ENCODE assay signal across 25 mouse cellular contexts in the genomic region with DNA sequence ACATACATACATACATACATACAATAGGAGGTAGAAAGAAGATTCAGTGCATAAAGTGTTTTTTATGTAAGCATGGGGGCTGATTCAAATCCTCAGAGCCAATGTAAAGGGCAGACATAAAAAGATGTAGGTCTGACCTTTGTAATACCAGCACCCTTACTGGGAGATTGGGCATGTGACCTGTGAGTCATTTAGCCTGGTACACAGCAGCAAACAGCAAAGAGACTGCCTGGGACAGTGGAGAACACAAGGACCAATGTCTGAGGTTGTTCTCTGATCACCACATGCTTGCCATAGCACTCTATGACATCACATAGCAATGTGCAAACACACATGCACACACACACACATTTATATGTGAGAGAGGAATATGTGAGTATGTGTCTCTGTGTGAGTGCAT. TPM values are rescaled to one million over a fixed set of nuclear protein-coding genes. Genes with fewer than 3 reads are reported as not detected.
DNase-seq lines count a peak whose midpoint lies in the region; ATAC-seq and TF ChIP-seq lines count a peak whose summit lies in the region.
"Had no signal": no experiment of that assay in that cellular context is flagged by ENCODE, and none has a peak within 500 bp of the region (broad histone marks: within the 10 kb centered on the region; RNA-seq: fewer than 3 reads in every experiment).

No protein-coding gene starts in this region.

- no peak overlapping the region for H3ac ChIP-seq in C2C12 (ENCODE audit: control insufficient read depth, insufficient read length, low read depth)

- peak overlapping the region; percentile 32; the same call in 1 of the 2 replicates for H3K27ac ChIP-seq in embryonic fibroblast, embryonic 13.5 days (ENCODE audit: insufficient read depth, low read length)
- no peak overlapping the region for H3K27ac ChIP-seq in midbrain, embryonic 10.5 days (replicated peaks)
- H3K27ac ChIP-seq: forebrain, embryonic 12.5 days; kidney, postnatal 0 days; limb, embryonic 15.5 days; liver, embryonic 13.5 days; neural tube, embryonic 13.5 days had no signal

- peaks cover 46% of the 10 kb centered on the region for H3K36me3 ChIP-seq in C2C12 (ENCODE audit: control insufficient read depth, insufficient read depth)
- no peaks in the 10 kb centered on the region for H3K36me3 ChIP-seq in midbrain, embryonic 10.5 days
- H3K36me3 ChIP-seq: forebrain, embryonic 12.5 days; G1E; limb, embryonic 15.5 days; liver, embryonic 13.5 days; neural tube, embryonic 13.5 days had no signal

- TF ChIP-seq POLR2A in embryonic fibroblast, embryonic 13.5 days (IDR thresholded peaks at IDR 0.05; ENCODE audit: low read depth, low read length) = no peak

- DNase-seq in 3T3-L1 (ENCODE audit: low read depth, low spot score) = peak; percentile 60
- no peak for DNase-seq in layer of hippocampus, adult 8-10 months (ENCODE audit: low spot score in 2 of 2)
- no peak for DNase-seq in midbrain, embryonic 10.5 days (ENCODE audit: low spot score)
- no peak for DNase-seq in thymus, postnatal 36 days
- DNase-seq: cerebellum, adult 2 months; cerebellum, postnatal 14 days; forebrain, postnatal 0 days; kidney, adult 8-10 months; left cerebral cortex, postnatal 4 days; liver, embryonic 13.5 days; lung, adult 2 months; lung, postnatal 10 days; right cerebral cortex, postnatal 14 days; thymus, postnatal 14 days had no signal

- H3K4me1 ChIP-seq in embryonic fibroblast, embryonic 13.5 days (ENCODE audit: control insufficient read depth, insufficient read depth, low read length) = peaks cover 16% of the 10 kb centered on the region
- H3K4me1 ChIP-seq in midbrain, embryonic 10.5 days = no peaks in the 10 kb centered on the region
- H3K4me1 ChIP-seq: forebrain, embryonic 12.5 days; liver, embryonic 13.5 days; neural tube, embryonic 13.5 days had no signal

- peak; percentile 55 for ATAC-seq in monocyte, adult 5-6 weeks (replicated peaks; ENCODE audit: insufficient number of reproducible peaks, low FRiP score, low TSS enrichment, poor library complexity, severe bottlenecking)
- ATAC-seq: forebrain, postnatal 0 days; hindbrain, embryonic 16.5 days; intestine, embryonic 16.5 days; midbrain, embryonic 16.5 days had no signal

- no peak overlapping the region for H3K4me3 ChIP-seq in C2C12 (ENCODE audit: insufficient read depth, poor library complexity, severe bottlenecking)
- H3K4me3 ChIP-seq in embryonic fibroblast, embryonic 13.5 days (ENCODE audit: insufficient read depth, low read length) = no peak overlapping the region
- H3K4me3 ChIP-seq in midbrain, embryonic 10.5 days = no peak overlapping the region
- H3K4me3 ChIP-seq: forebrain, embryonic 12.5 days; limb, embryonic 15.5 days; liver, embryonic 13.5 days; neural tube, embryonic 13.5 days had no signal

- no peak for TF ChIP-seq CTCF in C2C12 (IDR thresholded peaks at IDR 0.05; ENCODE audit: control insufficient read depth, insufficient read depth, insufficient read length)
- TF ChIP-seq CTCF in embryonic fibroblast, embryonic 13.5 days (IDR thresholded peaks at IDR 0.05; ENCODE audit: borderline replicate concordance, insufficient read depth, low read length) = no peak

- H3K9me3 ChIP-seq in midbrain, embryonic 10.5 days (replicated peaks) = no peaks in the 10 kb centered on the region
- H3K9me3 ChIP-seq: forebrain, embryonic 12.5 days; limb, embryonic 15.5 days; liver, embryonic 13.5 days; neural tube, embryonic 13.5 days had no signal

- H3K27me3 ChIP-seq in C2C12 (ENCODE audit: control insufficient read depth, insufficient read depth, insufficient read length) = no peaks in the 10 kb centered on the region
- H3K27me3 ChIP-seq in midbrain, embryonic 10.5 days (ENCODE audit: low read depth, poor library complexity, severe bottlenecking) = peaks cover 58% of the 10 kb centered on the region

- peaks cover 88% of the 10 kb centered on the region for H3K79me3 ChIP-seq in C2C12 (ENCODE audit: low read depth)

- peaks cover 100% of the 10 kb centered on the region for H3K79me2 ChIP-seq in C2C12 (ENCODE audit: control insufficient read depth, insufficient read depth)

TF ChIP-seq in C2C12, 6 proteins besides CTCF, POLR2A, EP300 and RAD21:
- no peak for TF ChIP-seq FOSL1 (IDR thresholded peaks at IDR 0.05; ENCODE audit: insufficient read depth, low read length, poor library complexity, severe bottlenecking)
- no peak for TF ChIP-seq CEBPB (IDR thresholded peaks at IDR 0.05; ENCODE audit: low read depth)
- no peak for TF ChIP-seq MYOD1 (IDR thresholded peaks at IDR 0.05; ENCODE audit: control insufficient read depth, insufficient read length, low read depth)
- no peak for TF ChIP-seq MAX (IDR thresholded peaks at IDR 0.05)
- TF ChIP-seq USF1 (IDR thresholded peaks at IDR 0.05; ENCODE audit: low read depth) = peak; percentile 95
- no peak for TF ChIP-seq MYOG (IDR thresholded peaks at IDR 0.05; ENCODE audit: control insufficient read depth, extremely low read depth, insufficient read length)

RNA-seq across cellular contexts. Expression of gene Supt3, which starts 49.3 kb away (rescaled TPM):
- polyA plus RNA-seq in C2C12 (2012; fragmentation: generic; extraction: Trizol) = 18.1 TPM
- 20.5 and 20.7 TPM in 2 replicates for polyA plus RNA-seq in embryonic fibroblast, embryonic 13.5 days (2011; ENCODE audit: insufficient read length, low read depth, missing spikeins)
- 4.9 to 9.2 TPM (median 7.2 TPM) in 3 replicates for total RNA-seq in monocyte, adult 5-6 weeks (2017)
- 10 to 100 TPM; 15.4 to 17.6 (median 16.1) TPM for total RNA-seq in layer of hippocampus, adult 8-10 months (2022)
- polyA plus RNA-seq in midbrain, embryonic 10.5 days (2016; fragmentation: Nextera tagmentation; extraction: Ambion mirVana) = 23.4 and 26.0 TPM in 2 replicates
